Mouse (Mus musculus) c-Kit-positive CD71-negative TER-119-negative erythroid progenitor cells, embryonic 14.5 days (primary cell): ENCODE results near the gene Ano7.
"Not testable (repeated sequence)": the region's sequence is repeated elsewhere in the genome, so short reads cannot be mapped to it uniquely, and the experiment has no call there.

Source experiments
- DNase-seq: peaks from one replicate; pipeline ENCODE4 v3.0.0-alpha.2; 2013; ENCODE audit warnings: low read depth

Gene Ano7

DNA sequence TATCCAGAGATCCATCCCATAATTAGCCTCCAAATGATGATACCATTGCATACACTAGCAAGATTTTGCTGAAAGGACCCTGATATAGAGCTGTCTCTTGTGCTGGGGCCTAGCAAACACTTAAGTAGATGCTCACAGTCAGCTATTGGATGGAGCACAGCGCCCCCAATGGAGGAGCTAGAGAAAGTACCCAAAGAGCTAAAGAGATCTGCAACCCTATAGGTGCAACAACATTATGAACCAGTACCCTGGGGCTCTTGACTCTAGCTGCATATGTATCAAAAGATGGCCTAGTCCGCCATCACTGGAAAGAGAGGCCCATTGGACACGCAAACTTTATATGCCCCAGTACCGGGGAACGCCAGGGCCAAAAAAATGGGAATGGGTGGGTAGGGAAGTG is 76.4 kb downstream of the Ano7 start:
- DNase-seq, result not testable (repeated sequence)

GRCm38 (mm10) chr1:93453721-93454255 is 80.1 kb downstream of the Ano7 start:
- no peak for DNase-seq
